Mouse (Mus musculus) left cerebral cortex, adult 8-10 months (tissue): ENCODE measurements around the gene Hnf4a. TPM values are rescaled to one million over a fixed set of nuclear protein-coding genes. Genes with fewer than 3 reads are reported as not detected.

Experiments
- DNase-seq, 2 experiments: peaks; one replicate each; pipeline ENCODE4 v3.0.0; 2022; ENCODE audit warnings: low spot score in 2 of 2
- total RNA-seq, 4 experiments: library from RNA; stranded (reverse); gene quantifications; 2 replicates each; pipeline ENCODE4 v1.2.4; 2022

Gene Hnf4a
- total RNA-seq, 4 experiments from 2014 or later: not detected

GRCm38 (mm10) chr2:163548822-163549221 lies 42.2 kb downstream of the Hnf4a start:
- no peak for DNase-seq

GRCm38 (mm10) chr2:163549786-163550185 lies 43.2 kb downstream of the Hnf4a start:
- DNase-seq: no peak

- no peak for DNase-seq
Measured at GRCm38 (mm10) chr2:163552518-163552929, 45.9 kb downstream of the Hnf4a start.

GRCm38 (mm10) chr2:163554425-163554982 lies 47.9 kb downstream of the Hnf4a start:
- DNase-seq: no peak

GRCm38 (mm10) chr2:163554996-163555395 lies 48.4 kb downstream of the Hnf4a start:
- no peak for DNase-seq

GRCm38 (mm10) chr2:163555417-163555816 lies 48.8 kb downstream of the Hnf4a start:
- DNase-seq: no peak

- no peak for DNase-seq
Measured at GRCm38 (mm10) chr2:163558548-163558947, 51.9 kb downstream of the Hnf4a start.

- no peak for DNase-seq
Measured at GRCm38 (mm10) chr2:163559236-163559635, 52.6 kb downstream of the Hnf4a start.

- DNase-seq: no peak
Measured at GRCm38 (mm10) chr2:163560247-163560646, 53.6 kb downstream of the Hnf4a start.

GRCm38 (mm10) chr2:163561258-163561948 lies 54.8 kb downstream of the Hnf4a start:
- DNase-seq: no peak

- DNase-seq: no peak
Measured at GRCm38 (mm10) chr2:163564646-163565045, 58.0 kb downstream of the Hnf4a start.

- no peak for DNase-seq
Measured at GRCm38 (mm10) chr2:163574321-163574720, 67.7 kb downstream of the Hnf4a start.

- DNase-seq: no peak
Measured at GRCm38 (mm10) chr2:163575248-163575647, 68.6 kb downstream of the Hnf4a start.

GRCm38 (mm10) chr2:163577986-163578385 lies 71.4 kb downstream of the Hnf4a start:
- peak in 1 of 2 experiments; percentile 20 for DNase-seq

GRCm38 (mm10) chr2:163580069-163580945 lies 73.7 kb downstream of the Hnf4a start:
- DNase-seq: no peak

GRCm38 (mm10) chr2:163583226-163584087 lies 76.8 kb downstream of the Hnf4a start:
- no peak for DNase-seq

GRCm38 (mm10) chr2:163584088-163584426 lies 77.4 kb downstream of the Hnf4a start:
- DNase-seq: no peak

GRCm38 (mm10) chr2:163586384-163587261 lies 80.0 kb downstream of the Hnf4a start:
- no peak for DNase-seq

GRCm38 (mm10) chr2:163587506-163587905 lies 80.9 kb downstream of the Hnf4a start:
- DNase-seq: no peak

GRCm38 (mm10) chr2:163590211-163590610 lies 83.6 kb downstream of the Hnf4a start:
- DNase-seq: no peak
